Mouse (Mus musculus) ES-Bruce4 (cell line): ENCODE data around the gene Itga2.

Source experiments
- CTCF ChIP-seq: IDR thresholded peaks from one replicate; pipeline ENCODE4 v1.8.1; 2011; ENCODE audit warnings: low read depth, low read length
- EP300 ChIP-seq: IDR thresholded peaks from 2 replicates; pipeline ENCODE4 v1.6.1; 2011; ENCODE audit warnings: low read depth, low read length; ENCODE audit not compliant: insufficient read depth
- POLR2A ChIP-seq: IDR thresholded peaks from one replicate; pipeline ENCODE4 v1.8.1; 2011; ENCODE audit warnings: low read length; ENCODE audit not compliant: insufficient read depth

- TF ChIP-seq CTCF (no peak), POLR2A (no peak), EP300 (no peak)
Observed at GRCm38 (mm10) chr13:114843318-114843717, 88.6 kb downstream of the Itga2 start.
